Mouse (Mus musculus) hindbrain, embryonic 10.5 days (tissue): ENCODE measurements around the gene Cib2. TPM values are rescaled to one million over a fixed set of nuclear protein-coding genes. Genes with fewer than 3 reads are reported as not detected.
A peak's percentile ranks its signal among the peaks of the same experiment; 100 is the strongest.

Source experiments
- DNase-seq: peaks from one replicate; pipeline ENCODE4 v3.0.0-alpha.2; 2017; ENCODE audit warnings: low spot score
- H3K27ac ChIP-seq: fragments of 300-500 bp; sonication (generic); 2 replicates; pipeline ENCODE4 v1.5.1; 2016; ENCODE audit warnings: mild to moderate bottlenecking, moderate library complexity
- H3K27me3 ChIP-seq: fragments of 300-500 bp; sonication (generic); 2 replicates; pipeline ENCODE4 v1.6.1; 2016; ENCODE audit warnings: mild to moderate bottlenecking; ENCODE audit not compliant: poor library complexity, insufficient read depth, severe bottlenecking
- H3K36me3 ChIP-seq: fragments of 300-500 bp; sonication (generic); 2 replicates; pipeline ENCODE4 v1.6.1; 2016; ENCODE audit warnings: mild to moderate bottlenecking, moderate library complexity
- H3K4me1 ChIP-seq: fragments of 300-500 bp; sonication (generic); replicated peaks from 2 replicates; pipeline ENCODE4 v1.6.1; 2016; ENCODE audit warnings: mild to moderate bottlenecking
- H3K4me3 ChIP-seq: fragments of 300-500 bp; sonication (generic); 2 replicates; pipeline ENCODE4 v1.5.1; 2016; ENCODE audit warnings: mild to moderate bottlenecking, moderate library complexity
- H3K9me3 ChIP-seq: fragments of 300-500 bp; sonication (generic); 2 replicates; pipeline ENCODE4 v1.6.1; 2016; ENCODE audit warnings: mild to moderate bottlenecking, moderate library complexity
- WGBS: fragments of 180-500 bp; shearing (Covaris S2); methylation state at CpG from one replicate; pipeline ENCODE4 v1.1.7; 2016; 5-methylcytosine and 5-hydroxymethylcytosine counted together
- polyA plus RNA-seq: library from polyadenylated mRNA; unstranded; fragments of >200 nt; fragmentation: Nextera tagmentation; extraction: Ambion mirVana; gene quantifications from 2 replicates; pipeline ENCODE4 v1.2.1, GENCODE M21; 2016

Gene Cib2
- polyA plus RNA-seq, 1 experiment from 2014 or later = 17.2 TPM

- H3K36me3 ChIP-seq = no peaks in the 10 kb centered on the region
- H3K4me1 ChIP-seq = peaks cover 27% of the 10 kb centered on the region
- H3K4me3 ChIP-seq = peak overlapping the region; percentile 91
- peak overlapping the region; percentile 91; the same call in 1 of the 2 replicates for H3K27ac ChIP-seq
- no peaks in the 10 kb centered on the region for H3K9me3 ChIP-seq
- no peak for DNase-seq
- WGBS = 5% methylated on average over 13 of the region's 13 CpGs
- peaks cover 18% of the 10 kb centered on the region for H3K27me3 ChIP-seq
Observed at GRCm38 (mm10) chr9:54502111-54502495, 57.9 kb downstream of the Cib2 start.

- Histone ChIP-seq H3K27me3 (peaks cover 18% of the 10 kb centered on the region), H3K4me3 (peak within 1 kb of the TSS; percentile 91), H3K27ac (peak within 1 kb of the TSS; percentile 91), H3K36me3 (no peaks in the 10 kb centered on the region), H3K9me3 (no peaks in the 10 kb centered on the region), H3K4me1 (peaks cover 27% of the 10 kb centered on the region)
- DNase-seq = peak; percentile 88
- under 1% methylated on average over 99 of the region's 99 CpGs for WGBS
Observed at GRCm38 (mm10) chr9:54501453-54502110, 58.4 kb downstream of the Cib2 start, which contains the start of gene Dmxl2. TSS of gene Dmxl2 (minus strand) at chr9:54501626.

DNA sequence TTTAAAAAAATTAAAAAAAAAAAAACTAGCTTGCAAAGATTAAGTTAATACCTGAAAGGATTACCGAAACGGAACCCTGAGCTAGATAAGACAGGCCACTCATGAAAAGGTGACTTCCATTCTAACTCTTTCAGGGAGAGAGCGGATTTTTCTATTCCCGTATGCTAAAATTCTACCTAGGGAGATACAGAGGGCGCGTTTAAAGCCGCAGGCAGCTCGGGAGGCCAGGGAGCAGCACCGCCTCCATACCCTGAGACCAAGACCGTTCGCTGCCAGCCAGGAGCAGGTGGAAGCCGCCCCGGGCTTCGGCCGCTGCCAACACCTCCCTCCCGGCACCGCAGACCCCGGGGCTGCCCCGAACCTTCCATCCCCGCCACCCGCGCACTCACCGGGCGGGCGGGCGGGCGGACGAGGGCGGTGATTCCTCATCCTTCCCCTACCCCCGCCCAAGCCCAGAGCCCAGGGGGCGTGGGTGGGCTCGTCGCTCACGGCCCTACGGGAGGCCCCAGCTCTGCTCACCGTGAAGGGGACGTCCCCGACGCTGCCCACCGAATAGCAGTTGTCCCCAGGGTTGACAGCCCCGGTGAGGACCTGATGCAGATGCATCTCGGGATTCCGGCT is 59.1 kb downstream of the Cib2 start:
- Histone ChIP-seq H3K4me1 (peaks cover 27% of the 10 kb centered on the region), H3K36me3 (no peaks in the 10 kb centered on the region), H3K27ac (peak overlapping the region; percentile 91), H3K9me3 (no peaks in the 10 kb centered on the region), H3K27me3 (peaks cover 18% of the 10 kb centered on the region), H3K4me3 (peak overlapping the region; percentile 91)
- under 1% methylated on average over 43 of the region's 43 CpGs for WGBS
- DNase-seq = no peak

GRCm38 (mm10) chr9:54499791-54500190 is 60.2 kb downstream of the Cib2 start:
- H3K36me3 ChIP-seq = no peaks in the 10 kb centered on the region
- H3K27ac ChIP-seq = no peak overlapping the region
- peaks cover 16% of the 10 kb centered on the region for H3K27me3 ChIP-seq
- no peak overlapping the region for H3K4me3 ChIP-seq
- no peaks in the 10 kb centered on the region for H3K9me3 ChIP-seq
- H3K4me1 ChIP-seq = peaks cover 27% of the 10 kb centered on the region
- 86% methylated on average over 3 of the region's 3 CpGs for WGBS
- DNase-seq = no peak

GRCm38 (mm10) chr9:54499291-54499690 is 60.7 kb downstream of the Cib2 start:
- no peak overlapping the region for H3K27ac ChIP-seq
- peaks cover 27% of the 10 kb centered on the region for H3K4me1 ChIP-seq
- DNase-seq = no peak
- H3K36me3 ChIP-seq = no peaks in the 10 kb centered on the region
- WGBS = 84% methylated on average over 6 of the region's 6 CpGs
- no peak overlapping the region for H3K4me3 ChIP-seq
- H3K9me3 ChIP-seq = no peaks in the 10 kb centered on the region
- H3K27me3 ChIP-seq = peaks cover 15% of the 10 kb centered on the region

Other genes starting within 250 kb of the Cib2 start
- 9.2 and 10.7 TPM in 2 replicates for gene Dmxl2, start 58.6 kb downstream of the Cib2 start, polyA plus RNA-seq
- gene Sh2d7, start 21.2 kb downstream of the Cib2 start, polyA plus RNA-seq = not detected in 2 replicates
- gene Idh3a, start 26.1 kb upstream of the Cib2 start, polyA plus RNA-seq = 108 and 117 TPM in 2 replicates
- 7.2 and 8.7 TPM in 2 replicates for gene Acsbg1, start 101.7 kb upstream of the Cib2 start, polyA plus RNA-seq
- gene Dnaja4, start 138.7 kb upstream of the Cib2 start, polyA plus RNA-seq = 4.5 and 4.7 TPM in 2 replicates
- 150 and 174 TPM in 2 replicates for gene Wdr61, start 174.3 kb upstream of the Cib2 start, polyA plus RNA-seq
- 1,866 and 1,915 TPM in 2 replicates for gene Crabp1, start 204.5 kb upstream of the Cib2 start, polyA plus RNA-seq